Mouse (Mus musculus) hindlimb bud, embryonic 11.5 days (tissue): ENCODE data around the gene Sec22b.

ENCODE experiments used
- DNase-seq: peaks from one replicate; pipeline ENCODE4 v3.0.0-alpha.2; 2012; ENCODE audit warnings: low read depth, low spot score; ENCODE audit errors: extremely low spot score

The Sec22b gene

GRCm38 (mm10) chr3:97939626-97940510, 38.9 kb downstream of the Sec22b start:
- DNase-seq: no peak

GRCm38 (mm10) chr3:97940511-97941204, 39.7 kb downstream of the Sec22b start:
- DNase-seq: no peak

GRCm38 (mm10) chr3:97941440-97942259, 40.7 kb downstream of the Sec22b start:
- no peak for DNase-seq

GRCm38 (mm10) chr3:97942260-97942950, 41.4 kb downstream of the Sec22b start:
- DNase-seq: no peak

DNA sequence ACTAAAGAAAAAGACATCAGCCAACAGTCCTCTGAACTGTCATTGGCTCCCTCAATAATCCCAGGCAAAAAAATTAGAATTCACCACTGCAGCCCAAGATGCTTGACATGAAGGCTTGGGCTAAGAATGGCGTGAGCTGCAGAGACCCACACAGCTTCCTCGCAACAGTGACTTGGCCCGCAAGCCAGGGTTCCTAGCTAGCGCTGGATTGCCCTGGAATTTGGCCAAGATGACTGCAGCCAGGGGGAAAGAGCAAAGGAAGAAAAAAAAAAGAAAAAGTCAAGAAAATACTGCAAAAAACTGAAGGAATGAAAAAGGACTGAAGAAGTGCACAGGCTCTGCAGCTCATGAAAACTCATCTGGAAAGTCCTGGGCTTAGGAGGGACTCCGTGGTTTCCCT, 43.5 kb downstream of the Sec22b start:
- DNase-seq: no peak

DNA sequence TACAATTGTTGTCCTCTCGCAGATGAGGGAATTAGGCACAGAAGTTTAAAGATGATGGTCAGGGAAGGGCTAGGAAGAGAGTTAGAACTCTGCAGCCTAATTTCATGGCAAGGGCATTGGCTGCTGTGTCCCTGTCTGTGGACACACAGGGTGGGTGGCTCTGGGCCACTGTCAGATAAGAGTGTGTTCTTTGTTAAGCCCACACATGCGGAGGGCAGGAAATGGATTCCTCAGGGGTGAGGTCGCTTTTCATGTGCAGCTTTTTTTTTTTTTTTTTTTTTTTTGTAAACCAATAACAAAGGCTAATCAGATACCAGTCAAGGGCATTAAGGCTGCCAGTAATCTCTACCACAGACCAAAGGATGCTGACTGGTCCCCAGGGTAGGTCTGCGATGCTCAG, 45.4 kb downstream of the Sec22b start:
- no peak for DNase-seq

- no peak for DNase-seq
Observed at GRCm38 (mm10) chr3:97948518-97948917, 47.5 kb downstream of the Sec22b start.

- DNase-seq: no peak
Observed at GRCm38 (mm10) chr3:97949946-97950345, 49.0 kb downstream of the Sec22b start.

DNA sequence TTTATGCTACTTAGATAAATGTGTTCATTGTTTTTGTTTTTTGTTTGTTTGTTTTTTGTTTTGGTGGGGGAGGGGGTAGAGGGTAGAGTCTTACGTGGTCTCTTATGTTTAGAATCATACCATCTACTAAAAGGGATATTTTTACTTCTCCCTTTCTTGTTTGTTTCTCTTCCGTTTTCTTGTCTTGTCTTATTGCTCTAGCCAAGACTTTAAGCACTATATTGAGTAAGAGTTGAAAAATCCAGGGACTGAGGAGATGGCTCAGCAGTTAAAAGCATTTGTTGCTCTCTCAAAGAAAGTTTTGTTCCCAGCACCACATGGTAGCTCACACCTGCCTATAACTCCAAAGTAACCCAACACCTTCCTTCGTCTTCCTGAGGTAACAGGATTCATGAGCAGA, 50.1 kb downstream of the Sec22b start:
- DNase-seq: no peak

DNA sequence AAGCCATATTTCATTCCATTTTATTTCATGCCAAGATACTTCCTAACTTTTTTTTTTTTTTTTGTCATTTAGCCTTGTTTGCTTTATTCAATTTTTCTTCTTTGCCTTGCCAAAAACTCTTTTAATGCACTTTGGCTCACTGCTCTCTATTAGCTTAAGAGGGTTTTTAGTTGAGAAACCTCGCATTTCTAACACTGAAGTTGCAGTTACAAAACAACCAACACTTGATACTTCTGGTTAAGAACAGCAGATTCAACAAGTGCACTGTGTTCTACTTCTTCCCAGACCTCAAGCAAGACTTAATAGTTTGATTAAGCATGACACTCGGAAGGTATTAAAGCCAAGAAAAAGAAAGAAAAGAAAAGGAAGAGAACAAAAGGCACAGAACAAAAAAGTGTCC, 52.2 kb downstream of the Sec22b start:
- no peak for DNase-seq

DNA sequence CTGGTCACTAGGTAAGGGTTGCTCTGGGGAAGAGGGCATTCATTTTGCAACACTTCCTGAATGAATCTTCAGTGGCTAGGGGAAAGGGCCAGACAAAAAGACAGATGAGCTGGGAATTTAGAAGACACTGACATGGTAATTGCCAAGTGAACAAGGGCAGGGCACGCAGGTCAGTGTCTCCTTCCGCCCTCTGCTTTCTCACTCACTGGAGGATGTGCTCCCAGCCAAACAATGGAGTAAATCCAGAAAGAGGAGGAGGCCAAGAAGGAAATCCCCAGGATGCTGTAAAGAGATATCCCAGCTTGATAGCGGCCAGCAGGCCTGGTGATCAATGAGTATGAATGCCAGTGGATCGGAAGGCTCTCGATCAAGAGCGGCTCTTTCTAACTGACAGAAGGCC, 55.3 kb downstream of the Sec22b start:
- no peak for DNase-seq

GRCm38 (mm10) chr3:97956926-97957325, 55.9 kb downstream of the Sec22b start:
- DNase-seq: no peak

GRCm38 (mm10) chr3:97960783-97961594, 60.0 kb downstream of the Sec22b start:
- DNase-seq: no peak

GRCm38 (mm10) chr3:97961962-97962361, 61.0 kb downstream of the Sec22b start:
- no peak for DNase-seq

- peak; percentile 82 for DNase-seq
Observed at GRCm38 (mm10) chr3:97964878-97965353, 63.9 kb downstream of the Sec22b start.

DNA sequence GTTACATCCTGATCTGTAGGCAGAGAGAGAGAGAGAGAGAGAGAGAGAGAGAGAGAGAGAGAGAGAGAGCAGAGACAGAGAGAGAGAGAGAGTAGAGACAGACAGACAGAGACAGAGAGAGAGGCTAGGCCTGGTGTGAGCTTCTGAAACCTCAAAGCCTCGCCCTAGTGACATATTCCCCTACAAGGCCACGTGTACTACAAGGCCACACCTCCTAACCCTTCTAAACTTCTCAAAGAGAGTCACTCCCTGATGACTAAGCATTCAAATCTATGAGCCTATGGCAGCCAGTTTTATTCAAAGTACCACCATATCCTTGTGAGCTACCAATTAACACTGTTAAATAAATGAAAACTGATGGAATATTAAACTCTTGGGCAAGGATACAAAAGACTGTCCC, 66.6 kb downstream of the Sec22b start:
- no peak for DNase-seq

GRCm38 (mm10) chr3:97968191-97968590, 67.2 kb downstream of the Sec22b start:
- DNase-seq: no peak

DNA sequence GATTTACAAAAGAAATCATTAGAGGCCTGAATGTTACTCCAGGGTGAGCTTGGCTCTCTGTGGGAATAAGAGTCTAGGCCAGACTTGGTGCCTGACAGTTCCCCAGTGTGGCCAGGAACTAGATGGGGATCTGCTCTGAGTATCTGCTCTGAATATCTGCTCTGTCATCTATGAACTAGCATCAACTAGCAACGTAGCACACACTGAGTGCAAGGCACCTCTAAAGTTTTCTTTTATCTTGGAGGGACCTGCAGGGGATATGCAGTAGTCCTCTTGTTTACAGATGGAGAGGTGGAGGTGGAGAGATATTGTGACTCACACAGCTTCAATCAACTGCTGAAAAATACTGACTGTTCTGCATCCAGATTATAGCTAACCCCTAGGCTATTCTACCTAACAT, 68.0 kb downstream of the Sec22b start:
- DNase-seq: no peak

- DNase-seq: no peak
Observed at GRCm38 (mm10) chr3:97971117-97971516, 70.1 kb downstream of the Sec22b start.

- no peak for DNase-seq
Observed at GRCm38 (mm10) chr3:97972200-97972599, 71.2 kb downstream of the Sec22b start.
